Mouse (Mus musculus): Measurements from ENCODE around the gene Pdlim5. TPM values are rescaled to one million over a fixed set of nuclear protein-coding genes. Genes with fewer than 3 reads are reported as not detected.

Pdlim5 gene
- polyA plus RNA-seq, 1 experiment from 2014 or later = 84.5 TPM

Other genes with a start within 250 kb of the Pdlim5 start
- gene Bmpr1b, start 226.3 kb downstream of the Pdlim5 start, polyA plus RNA-seq (2014; fragmentation: Nextera tagmentation; extraction: Ambion mirVana) = 7.1 and 9.1 TPM in 2 replicates
- gene Gbp5, start 98.3 kb upstream of the Pdlim5 start, polyA plus RNA-seq (2014; fragmentation: Nextera tagmentation; extraction: Ambion mirVana) = 0.17 TPM in 1 of 2 replicates, not detected in the other
- 3.9 and 4.4 TPM in 2 replicates for gene Gbp7, start 134.6 kb upstream of the Pdlim5 start, polyA plus RNA-seq (2014; fragmentation: Nextera tagmentation; extraction: Ambion mirVana)
- gene Gbp3, start 164.3 kb upstream of the Pdlim5 start, polyA plus RNA-seq (2014; fragmentation: Nextera tagmentation; extraction: Ambion mirVana) = 1.7 and 1.9 TPM in 2 replicates
- gene Gbp2b, start 199.2 kb upstream of the Pdlim5 start, polyA plus RNA-seq (2014; fragmentation: Nextera tagmentation; extraction: Ambion mirVana) = 0.06 TPM in 1 of 2 replicates, not detected in the other
- gene Gbp2, start 224.9 kb upstream of the Pdlim5 start, polyA plus RNA-seq (2014; fragmentation: Nextera tagmentation; extraction: Ambion mirVana) = 1.6 and 1.8 TPM in 2 replicates

Data from embryonic facial prominence, embryonic 14.5 days (tissue).